Mouse (Mus musculus) left cerebral cortex, postnatal 10 days (tissue): ENCODE data around the gene Fsip1. TPM values are rescaled to one million over a fixed set of nuclear protein-coding genes. Genes with fewer than 3 reads are reported as not detected.

Experiments used
- microRNA-seq: library from miRNA; unstranded; fragments of <30 nt; microRNA quantifications from one replicate; pipeline ENCODE4 v1.2.0, GENCODE M21; 2022
- total RNA-seq, 2 experiments: library from RNA; stranded (reverse); gene quantifications; 2 replicates each; pipeline ENCODE4 v1.2.3; 2021

The Fsip1 gene
- total RNA-seq, 2 experiments from 2014 or later, result 1.4 to 2.0 TPM

Small RNA genes lying within 50 kb of the gene (microRNA-seq; reads per million reads assigned to microRNA genes)
- not detected for gene Gm22800

Other genes starting within 250 kb of the Fsip1 start
- 1 to 10 TPM; 6.7 to 6.8 TPM for gene Thbs1, start 145.1 kb downstream of the Fsip1 start, total RNA-seq
- 10 to 100 TPM; 11.8 to 12.5 TPM for gene Gpr176, start 116.5 kb upstream of the Fsip1 start, total RNA-seq
- gene Eif2ak4, start 131.7 kb upstream of the Fsip1 start, total RNA-seq, result 10 to 100 TPM; 20.1 to 20.8 TPM
- gene Srp14, start 222.7 kb upstream of the Fsip1 start, total RNA-seq, result 100 to 1,000 TPM; 159 to 171 TPM